Comparison of ENCODE assay signal across 17 mouse cellular contexts in the genomic region with DNA sequence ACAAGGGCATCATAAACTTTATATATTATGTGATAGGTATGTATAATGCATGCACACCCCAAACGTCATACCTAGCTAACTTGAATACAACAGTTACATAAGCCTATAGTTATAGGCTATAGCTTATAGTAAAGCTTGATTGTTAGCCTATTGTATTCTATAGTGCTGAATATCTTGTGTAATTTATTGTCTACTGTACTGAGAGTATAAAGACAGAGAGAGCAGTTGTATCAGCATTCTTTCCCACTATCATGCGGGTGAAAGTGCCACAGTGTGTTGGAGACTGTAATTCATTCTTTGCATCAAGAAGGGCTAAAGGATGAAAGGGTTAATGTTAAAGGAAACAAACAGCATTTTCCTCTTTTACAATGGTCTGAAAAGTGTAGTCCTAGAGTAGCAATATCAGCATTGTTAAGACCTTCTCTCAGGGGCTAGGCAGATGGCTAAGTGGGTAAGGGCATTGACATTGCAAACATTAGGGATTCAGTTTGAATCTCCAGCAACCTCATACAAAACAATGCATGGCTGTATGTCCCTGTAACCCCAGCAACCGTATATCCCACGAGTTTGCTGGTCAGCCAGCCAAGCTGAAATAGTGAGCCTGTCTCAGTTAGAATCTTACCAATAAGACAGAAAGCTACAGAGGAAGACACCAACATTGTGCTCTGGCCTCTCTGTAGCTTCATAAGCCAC.
A peak's percentile ranks its signal among the peaks of the same experiment; 100 is the strongest.
DNase-seq lines count a peak whose midpoint lies in the region; ATAC-seq lines count a peak whose summit lies in the region.
"Had no signal": no experiment of that assay in that cellular context is flagged by ENCODE, and none has a peak within 500 bp of the region (broad histone marks: within the 10 kb centered on the region; RNA-seq: fewer than 3 reads in every experiment).

No protein-coding gene starts in this region.

- no peak overlapping the region for H3K4me2 ChIP-seq in hindbrain, embryonic 14.5 days (replicated peaks)
- H3K4me2 ChIP-seq in midbrain, embryonic 14.5 days (ENCODE audit: low read length), result no peak overlapping the region

- DNase-seq in retina, postnatal 1 day, result peak; percentile 7
- DNase-seq in retina, embryonic 14.5 days (ENCODE audit: low spot score), result no peak
- DNase-seq in hindbrain, embryonic 14.5 days (ENCODE audit: low spot score), result no peak
- peak; percentile 41 for DNase-seq in midbrain, embryonic 14.5 days
- DNase-seq in frontal cortex, postnatal 10 days (ENCODE audit: low spot score in 2 of 2), result no peak
- no peak for DNase-seq in ovary, adult 18-20 months (ENCODE audit: low spot score)
- DNase-seq in left cerebral cortex, postnatal 10 days (ENCODE audit: extremely low spot score in 1 of 2, low spot score in 2 of 2), result no peak
- DNase-seq: cerebellum, adult 9-10 months; gastrocnemius, postnatal 10 days; kidney, adult 9 months; kidney, postnatal 36 days; lung, adult 18-20 months; lung, postnatal 4 days; thymus, postnatal 25 days had no signal

- WGBS in hindbrain, embryonic 14.5 days, result 27% methylated on average over 4 of the region's 4 CpGs
- 34% methylated on average over 4 of the region's 4 CpGs for WGBS in midbrain, embryonic 14.5 days

- no peak overlapping the region for H3K4me3 ChIP-seq in hindbrain, embryonic 14.5 days (replicated peaks; ENCODE audit: low read length)
- H3K4me3 ChIP-seq in midbrain, embryonic 14.5 days (replicated peaks; ENCODE audit: low read depth, low read length), result no peak overlapping the region

- H3K9me3 ChIP-seq in hindbrain, embryonic 14.5 days (ENCODE audit: control insufficient read depth, low read length), result no peaks in the 10 kb centered on the region
- no peaks in the 10 kb centered on the region for H3K9me3 ChIP-seq in midbrain, embryonic 14.5 days (ENCODE audit: control insufficient read depth, low read length)

- peak; percentile 77; the same call in 1 of the 2 replicates for ATAC-seq in hindbrain, embryonic 14.5 days (ENCODE audit: low FRiP score)
- peak; percentile 34; the same call in 1 of the 2 replicates for ATAC-seq in midbrain, embryonic 14.5 days (ENCODE audit: low FRiP score, low TSS enrichment)
- ATAC-seq: CD4-positive, CD25-positive, alpha-beta regulatory T cell, adult 4 months; inflammation-experienced regulatory T-cells, adult 6 months had no signal

- no peaks in the 10 kb centered on the region for H3K27me3 ChIP-seq in hindbrain, embryonic 14.5 days (ENCODE audit: control insufficient read depth, insufficient read depth, low read length)
- no peaks in the 10 kb centered on the region for H3K27me3 ChIP-seq in midbrain, embryonic 14.5 days (ENCODE audit: control insufficient read depth, insufficient read depth, low read length)

- H3K27ac ChIP-seq in hindbrain, embryonic 14.5 days, result no peak overlapping the region
- H3K27ac ChIP-seq in midbrain, embryonic 14.5 days (replicated peaks; ENCODE audit: low read depth, low read length), result no peak overlapping the region

- no peaks in the 10 kb centered on the region for H3K36me3 ChIP-seq in hindbrain, embryonic 14.5 days (replicated peaks; ENCODE audit: control insufficient read depth, insufficient read depth)
- no peaks in the 10 kb centered on the region for H3K36me3 ChIP-seq in midbrain, embryonic 14.5 days (ENCODE audit: control insufficient read depth, insufficient read depth, low read length)
- H3K36me3 ChIP-seq: G1E had no signal

- no peak overlapping the region for H3K9ac ChIP-seq in hindbrain, embryonic 14.5 days
- no peak overlapping the region for H3K9ac ChIP-seq in midbrain, embryonic 14.5 days (replicated peaks; ENCODE audit: low read length)

- intact Hi-C loops in left cerebral cortex, postnatal 10 days (cut with DNase I), result no loop called here

- no peaks in the 10 kb centered on the region for H3K4me1 ChIP-seq in hindbrain, embryonic 14.5 days (replicated peaks; ENCODE audit: control insufficient read depth, insufficient read depth, low read length)
- no peaks in the 10 kb centered on the region for H3K4me1 ChIP-seq in midbrain, embryonic 14.5 days (ENCODE audit: control insufficient read depth, insufficient read depth, low read length)

Comparison
In these comparisons a context has a peak if more than half of its experiments do, and no peak if none do; other contexts are left out.
1. DNase-seq: peak in retina, postnatal 1 day (single experiment) and midbrain, embryonic 14.5 days (single experiment); none in retina, embryonic 14.5 days (single experiment), hindbrain, embryonic 14.5 days (single experiment), frontal cortex, postnatal 10 days (0 of 2), ovary, adult 18-20 months (single experiment) and left cerebral cortex, postnatal 10 days (0 of 2).